Mouse (Mus musculus) intestine, embryonic 15.5 days (tissue): ENCODE measurements around the gene Kcnj11. TPM values are rescaled to one million over a fixed set of nuclear protein-coding genes. Genes with fewer than 3 reads are reported as not detected.
A peak's percentile ranks its signal among the peaks of the same experiment; 100 is the strongest.

Experiments used
- ATAC-seq: fragments of 200-750 bp; cut with Nextera tagmentation; 2 replicates; pipeline ENCODE4 v1.8.0; 2017; ENCODE audit warnings: moderate TSS enrichment, moderate library complexity
- H3K27ac ChIP-seq: fragments of 300-500 bp; sonication (generic); 2 replicates; pipeline ENCODE4 v1.5.1; 2015; ENCODE audit warnings: mild to moderate bottlenecking, inconsistent platforms
- H3K27me3 ChIP-seq: fragments of 300-500 bp; sonication (generic); replicated peaks from 2 replicates; pipeline ENCODE4 v1.6.1; 2015; ENCODE audit warnings: inconsistent platforms
- H3K36me3 ChIP-seq: fragments of 300-500 bp; sonication (generic); 2 replicates; pipeline ENCODE4 v1.6.1; 2015; ENCODE audit warnings: inconsistent platforms
- H3K4me1 ChIP-seq: fragments of 300-500 bp; sonication (generic); replicated peaks from 2 replicates; pipeline ENCODE4 v1.6.1; 2015; ENCODE audit warnings: inconsistent platforms
- H3K4me2 ChIP-seq: fragments of 300-500 bp; sonication (generic); replicated peaks from 2 replicates; pipeline ENCODE4 v1.6.1; 2015; ENCODE audit warnings: mild to moderate bottlenecking, inconsistent platforms
- H3K4me3 ChIP-seq: fragments of 300-500 bp; sonication (generic); replicated peaks from 2 replicates; pipeline ENCODE4 v1.5.1; 2015; ENCODE audit warnings: inconsistent platforms
- H3K9ac ChIP-seq: fragments of 300-500 bp; sonication (generic); 2 replicates; pipeline ENCODE4 v1.6.1; 2015; ENCODE audit warnings: inconsistent platforms
- H3K9me3 ChIP-seq: fragments of 300-500 bp; sonication (generic); 2 replicates; pipeline ENCODE4 v1.6.1; 2016; ENCODE audit warnings: inconsistent platforms
- WGBS: fragments of 180-500 bp; shearing (Covaris S2); methylation state at CpG from one replicate; pipeline ENCODE4 v1.1.7; 2015; 5-methylcytosine and 5-hydroxymethylcytosine counted together
- polyA plus RNA-seq: library from polyadenylated mRNA; unstranded; fragments of >200 nt; fragmentation: Nextera tagmentation; extraction: Ambion mirVana; gene quantifications from 2 replicates; pipeline ENCODE4 v1.2.1, GENCODE M21; 2015

Gene Kcnj11
- polyA plus RNA-seq, 1 experiment from 2014 or later = 0.77 TPM

- 83% methylated on average over 7 of the region's 7 CpGs for WGBS
- Histone ChIP-seq H3K4me3 (no peak overlapping the region), H3K9ac (no peak overlapping the region), H3K27me3 (no peaks in the 10 kb centered on the region), H3K36me3 (peaks cover 54% of the 10 kb centered on the region), H3K27ac (no peak overlapping the region), H3K9me3 (no peaks in the 10 kb centered on the region), H3K4me2 (no peak overlapping the region), H3K4me1 (no peaks in the 10 kb centered on the region)
- no peak for ATAC-seq
Measured at GRCm38 (mm10) chr7:46076844-46077243, 23.7 kb downstream of the Kcnj11 start.

GRCm38 (mm10) chr7:46068831-46069230 is 31.7 kb downstream of the Kcnj11 start:
- Histone ChIP-seq H3K4me1 (no peaks in the 10 kb centered on the region), H3K36me3 (peaks cover 54% of the 10 kb centered on the region), H3K4me2 (no peak overlapping the region), H3K9ac (no peak overlapping the region), H3K9me3 (no peaks in the 10 kb centered on the region), H3K27me3 (no peaks in the 10 kb centered on the region), H3K27ac (no peak overlapping the region), H3K4me3 (no peak overlapping the region)
- no peak for ATAC-seq
- WGBS = 96% methylated on average over 8 of the region's 8 CpGs

- no peak overlapping the region for H3K27ac ChIP-seq
- H3K4me1 ChIP-seq = no peaks in the 10 kb centered on the region
- no peak overlapping the region for H3K4me3 ChIP-seq
- no peak overlapping the region for H3K4me2 ChIP-seq
- no peaks in the 10 kb centered on the region for H3K9me3 ChIP-seq
- no peaks in the 10 kb centered on the region for H3K27me3 ChIP-seq
- peaks cover 43% of the 10 kb centered on the region for H3K36me3 ChIP-seq
- WGBS = 89% methylated on average over 6 of the region's 6 CpGs
- ATAC-seq = no peak
- H3K9ac ChIP-seq = no peak overlapping the region
Measured at GRCm38 (mm10) chr7:46063296-46063695, 37.3 kb downstream of the Kcnj11 start.

GRCm38 (mm10) chr7:46061614-46062013 is 39.0 kb downstream of the Kcnj11 start:
- H3K27ac ChIP-seq = no peak overlapping the region
- no peak overlapping the region for H3K4me3 ChIP-seq
- no peak overlapping the region for H3K9ac ChIP-seq
- no peaks in the 10 kb centered on the region for H3K27me3 ChIP-seq
- ATAC-seq = no peak
- H3K4me2 ChIP-seq = no peak overlapping the region
- no peaks in the 10 kb centered on the region for H3K4me1 ChIP-seq
- 92% methylated on average over 16 of the region's 16 CpGs for WGBS
- no peaks in the 10 kb centered on the region for H3K9me3 ChIP-seq
- peaks cover 45% of the 10 kb centered on the region for H3K36me3 ChIP-seq

- H3K36me3 ChIP-seq = peaks cover 42% of the 10 kb centered on the region
- ATAC-seq = no peak
- 94% methylated on average over 8 of the region's 8 CpGs for WGBS
Measured at GRCm38 (mm10) chr7:46060688-46061087, 39.9 kb downstream of the Kcnj11 start.

GRCm38 (mm10) chr7:46058882-46059281 is 41.7 kb downstream of the Kcnj11 start:
- no peak overlapping the region for H3K4me3 ChIP-seq
- peaks cover 58% of the 10 kb centered on the region for H3K36me3 ChIP-seq
- H3K9ac ChIP-seq = no peak overlapping the region
- no peaks in the 10 kb centered on the region for H3K27me3 ChIP-seq
- WGBS = 93% methylated on average over 11 of the region's 11 CpGs
- no peak for ATAC-seq
- no peak overlapping the region for H3K27ac ChIP-seq
- no peaks in the 10 kb centered on the region for H3K4me1 ChIP-seq
- no peaks in the 10 kb centered on the region for H3K9me3 ChIP-seq
- no peak overlapping the region for H3K4me2 ChIP-seq

More at GRCm38 (mm10) chr7:46060688-46061087, 39.9 kb downstream of the Kcnj11 start:
- Histone ChIP-seq H3K27ac (no peak overlapping the region), H3K27me3 (no peaks in the 10 kb centered on the region), H3K9ac (no peak overlapping the region), H3K9me3 (no peaks in the 10 kb centered on the region), H3K4me1 (no peaks in the 10 kb centered on the region), H3K4me3 (no peak overlapping the region), H3K4me2 (no peak overlapping the region)

GRCm38 (mm10) chr7:46053566-46053965 is 47.0 kb downstream of the Kcnj11 start:
- no peak overlapping the region for H3K9ac ChIP-seq
- no peaks in the 10 kb centered on the region for H3K4me1 ChIP-seq
- 86% methylated on average over 3 of the region's 3 CpGs for WGBS
- ATAC-seq = no peak
- peaks cover 35% of the 10 kb centered on the region for H3K36me3 ChIP-seq
- no peak overlapping the region for H3K4me2 ChIP-seq
- no peaks in the 10 kb centered on the region for H3K9me3 ChIP-seq
- no peak overlapping the region for H3K4me3 ChIP-seq
- H3K27me3 ChIP-seq = no peaks in the 10 kb centered on the region
- H3K27ac ChIP-seq = no peak overlapping the region

- no peaks in the 10 kb centered on the region for H3K9me3 ChIP-seq
- no peak for ATAC-seq
- H3K36me3 ChIP-seq = peaks cover 35% of the 10 kb centered on the region
- no peak overlapping the region for H3K4me3 ChIP-seq
- H3K27me3 ChIP-seq = no peaks in the 10 kb centered on the region
- H3K4me2 ChIP-seq = no peak overlapping the region
- no peak overlapping the region for H3K9ac ChIP-seq
- 91% methylated on average over 4 of the region's 4 CpGs for WGBS
- H3K4me1 ChIP-seq = peaks cover 6% of the 10 kb centered on the region; the same call in 1 of the 2 replicates
- no peak overlapping the region for H3K27ac ChIP-seq
Measured at GRCm38 (mm10) chr7:46052161-46052821, 48.3 kb downstream of the Kcnj11 start.

- Histone ChIP-seq H3K36me3 (peaks cover 34% of the 10 kb centered on the region), H3K9me3 (no peaks in the 10 kb centered on the region), H3K27me3 (no peaks in the 10 kb centered on the region), H3K4me1 (peaks cover 8% of the 10 kb centered on the region; the same call in 1 of the 2 replicates), H3K9ac (no peak overlapping the region), H3K27ac (no peak overlapping the region), H3K4me3 (no peak overlapping the region), H3K4me2 (no peak overlapping the region)
- ATAC-seq = no peak
- WGBS = 91% methylated on average over 7 of the region's 7 CpGs
Measured at GRCm38 (mm10) chr7:46049981-46050380, 50.6 kb downstream of the Kcnj11 start.

GRCm38 (mm10) chr7:46047873-46048562 is 52.5 kb downstream of the Kcnj11 start:
- 74% methylated on average over 13 of the region's 13 CpGs for WGBS
- Histone ChIP-seq H3K36me3 (peaks cover 27% of the 10 kb centered on the region), H3K27ac (peak overlapping the region; percentile 76), H3K4me3 (no peak overlapping the region), H3K4me1 (peaks cover 8% of the 10 kb centered on the region; the same call in 1 of the 2 replicates), H3K27me3 (no peaks in the 10 kb centered on the region), H3K9me3 (no peaks in the 10 kb centered on the region), H3K4me2 (no peak overlapping the region), H3K9ac (no peak overlapping the region; the same call in 1 of the 2 replicates)
- ATAC-seq = peak; percentile 96

GRCm38 (mm10) chr7:46045882-46046281 is 54.7 kb downstream of the Kcnj11 start:
- Histone ChIP-seq H3K9ac (no peak overlapping the region), H3K27me3 (no peaks in the 10 kb centered on the region), H3K27ac (no peak overlapping the region), H3K9me3 (no peaks in the 10 kb centered on the region), H3K4me2 (no peak overlapping the region), H3K36me3 (peaks cover 44% of the 10 kb centered on the region), H3K4me1 (peaks cover 8% of the 10 kb centered on the region; the same call in 1 of the 2 replicates), H3K4me3 (no peak overlapping the region)
- WGBS = 91% methylated on average over 11 of the region's 11 CpGs
- ATAC-seq = no peak

GRCm38 (mm10) chr7:46044106-46044505 is 56.5 kb downstream of the Kcnj11 start:
- Histone ChIP-seq H3K27ac (no peak overlapping the region), H3K36me3 (peaks cover 38% of the 10 kb centered on the region), H3K4me2 (no peak overlapping the region), H3K9ac (no peak overlapping the region), H3K27me3 (no peaks in the 10 kb centered on the region), H3K4me3 (no peak overlapping the region), H3K9me3 (no peaks in the 10 kb centered on the region), H3K4me1 (peaks cover 14% of the 10 kb centered on the region)
- ATAC-seq = no peak
- WGBS = 81% methylated on average over 10 of the region's 10 CpGs
